Mouse (Mus musculus) splenic B cell, adult 2 months (primary cell): ENCODE data around the gene Pccb.

Source experiments
- DNase-seq: peaks from one replicate; pipeline ENCODE4 v3.0.0-alpha.2; 2011; ENCODE audit warnings: low read depth, low spot score
- H3K27me3 ChIP-seq: 2 replicates; pipeline ENCODE4 v1.6.1; 2012; ENCODE audit warnings: mild to moderate bottlenecking, low read length, moderate library complexity, mixed read lengths; ENCODE audit not compliant: control insufficient read depth, poor library complexity, insufficient read depth, severe bottlenecking
- H3K36me3 ChIP-seq: 2 replicates; pipeline ENCODE4 v1.6.1; 2012; ENCODE audit warnings: mild to moderate bottlenecking, low read length, moderate library complexity, mixed read lengths; ENCODE audit not compliant: control insufficient read depth, poor library complexity, insufficient read depth, severe bottlenecking

The Pccb gene

GRCm38 (mm10) chr9:100984381-100985310, 50.1 kb downstream of the Pccb start:
- no peaks in the 10 kb centered on the region for H3K27me3 ChIP-seq
- H3K36me3 ChIP-seq: no peaks in the 10 kb centered on the region
- no peak for DNase-seq

DNA sequence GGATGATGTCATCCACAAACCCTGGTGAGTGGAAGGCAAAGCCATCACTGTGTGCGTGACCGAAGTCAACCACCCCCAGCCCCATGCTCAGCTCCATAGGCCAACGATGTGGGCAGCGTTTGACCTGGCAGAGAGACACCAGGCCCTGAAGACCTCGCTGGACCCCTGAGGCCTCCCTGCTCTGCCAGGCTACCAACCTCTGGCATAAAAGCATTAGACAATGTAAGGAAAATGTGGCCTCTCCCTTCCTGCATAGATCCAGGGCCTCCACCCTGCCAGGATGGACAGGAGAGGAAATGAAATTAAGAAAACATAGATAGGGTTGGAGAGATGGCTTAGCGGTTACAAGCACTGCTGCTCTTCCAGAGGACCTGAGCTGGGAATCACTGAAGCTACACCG, 51.9 kb downstream of the Pccb start:
- Histone ChIP-seq H3K27me3 (no peaks in the 10 kb centered on the region), H3K36me3 (no peaks in the 10 kb centered on the region)

GRCm38 (mm10) chr9:100979260-100979659, 55.4 kb downstream of the Pccb start:
- H3K36me3 ChIP-seq: no peaks in the 10 kb centered on the region
- no peaks in the 10 kb centered on the region for H3K27me3 ChIP-seq
- no peak for DNase-seq

More for the DNA sequence above, 51.9 kb downstream of the Pccb start:
- DNase-seq: no peak

- Histone ChIP-seq H3K27me3 (no peaks in the 10 kb centered on the region), H3K36me3 (no peaks in the 10 kb centered on the region)
- DNase-seq: no peak
Observed at GRCm38 (mm10) chr9:100978666-100979065, 56.0 kb downstream of the Pccb start.

DNA sequence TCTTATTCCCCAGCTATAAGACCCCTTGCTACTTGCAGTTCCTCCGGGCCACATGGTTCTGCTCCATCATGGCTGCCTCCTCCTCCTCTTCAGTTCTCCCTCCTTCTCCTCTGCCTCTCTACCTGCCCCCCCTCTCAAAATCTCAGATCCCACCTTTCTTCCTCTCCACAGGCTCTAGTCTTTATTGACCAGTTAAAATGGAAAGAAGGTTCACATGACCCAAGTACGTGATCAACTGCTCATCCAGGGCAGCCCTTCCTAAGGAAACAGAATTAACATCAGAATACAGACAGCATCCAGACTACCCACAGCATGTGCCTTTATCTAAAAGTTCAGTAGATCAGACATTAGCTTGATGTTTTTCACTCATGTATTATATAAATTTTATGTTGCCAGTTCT, 65.2 kb downstream of the Pccb start:
- no peaks in the 10 kb centered on the region for H3K27me3 ChIP-seq
- no peaks in the 10 kb centered on the region for H3K36me3 ChIP-seq
- no peak for DNase-seq

DNA sequence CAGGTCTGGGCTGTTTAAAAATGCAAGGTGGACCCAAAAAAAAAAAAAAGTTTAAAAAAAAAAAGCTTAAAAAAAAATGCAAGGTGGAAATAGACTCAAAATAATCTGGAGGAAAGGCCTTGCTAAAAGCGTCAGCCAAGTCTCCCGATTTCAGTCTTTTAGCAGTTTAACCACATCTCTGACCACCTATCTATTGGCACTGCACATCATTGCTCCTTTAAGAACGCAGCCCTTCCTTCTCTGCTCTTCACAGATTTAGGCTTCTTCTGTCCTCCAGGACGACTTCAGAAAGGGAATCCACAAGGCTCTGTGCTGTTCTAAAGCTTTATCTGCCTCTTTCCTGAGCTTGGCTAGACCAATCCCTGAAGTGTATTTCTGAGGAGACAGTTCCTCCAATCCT, 70.6 kb downstream of the Pccb start:
- DNase-seq: no peak
- H3K36me3 ChIP-seq: no peaks in the 10 kb centered on the region
- no peaks in the 10 kb centered on the region for H3K27me3 ChIP-seq

- 0 out of 2 replicates have a peak, but pooled peaks cover 3% of the 10 kb centered on the region for H3K36me3 ChIP-seq
- DNase-seq: no peak
Observed at GRCm38 (mm10) chr9:100963428-100963912, 71.2 kb downstream of the Pccb start.

DNA sequence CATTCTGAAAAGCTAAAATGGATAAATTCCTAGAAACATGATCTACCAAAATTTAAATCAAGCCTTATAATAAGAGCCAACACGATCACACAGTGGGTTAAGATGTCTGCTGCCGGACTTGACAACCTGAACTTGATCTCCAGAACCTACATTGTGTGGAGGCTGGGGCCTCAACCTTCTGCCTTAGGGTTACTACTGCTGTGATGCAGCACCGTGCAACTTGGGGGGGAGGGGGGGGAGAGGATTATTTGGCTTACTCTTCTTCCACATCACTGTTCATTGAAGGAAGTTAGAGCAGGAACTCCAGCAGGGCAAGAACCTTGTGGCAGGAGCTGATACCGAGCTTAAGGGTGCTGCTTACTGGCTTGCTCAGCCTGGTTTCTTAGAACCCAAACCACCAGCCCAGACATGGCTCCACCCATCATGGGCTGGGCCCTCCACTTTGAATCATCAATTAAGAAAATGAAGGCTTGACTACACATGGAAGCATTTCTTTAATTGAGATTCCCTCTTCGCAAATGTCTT, 71.7 kb downstream of the Pccb start:
- no peak for DNase-seq
- Histone ChIP-seq H3K27me3 (no peaks in the 10 kb centered on the region), H3K36me3 (0 out of 2 replicates have a peak, but pooled peaks cover 6% of the 10 kb centered on the region)

More at GRCm38 (mm10) chr9:100963428-100963912, 71.2 kb downstream of the Pccb start:
- no peaks in the 10 kb centered on the region for H3K27me3 ChIP-seq

GRCm38 (mm10) chr9:100951481-100951880, 83.2 kb downstream of the Pccb start:
- H3K27me3 ChIP-seq: no peaks in the 10 kb centered on the region

DNA sequence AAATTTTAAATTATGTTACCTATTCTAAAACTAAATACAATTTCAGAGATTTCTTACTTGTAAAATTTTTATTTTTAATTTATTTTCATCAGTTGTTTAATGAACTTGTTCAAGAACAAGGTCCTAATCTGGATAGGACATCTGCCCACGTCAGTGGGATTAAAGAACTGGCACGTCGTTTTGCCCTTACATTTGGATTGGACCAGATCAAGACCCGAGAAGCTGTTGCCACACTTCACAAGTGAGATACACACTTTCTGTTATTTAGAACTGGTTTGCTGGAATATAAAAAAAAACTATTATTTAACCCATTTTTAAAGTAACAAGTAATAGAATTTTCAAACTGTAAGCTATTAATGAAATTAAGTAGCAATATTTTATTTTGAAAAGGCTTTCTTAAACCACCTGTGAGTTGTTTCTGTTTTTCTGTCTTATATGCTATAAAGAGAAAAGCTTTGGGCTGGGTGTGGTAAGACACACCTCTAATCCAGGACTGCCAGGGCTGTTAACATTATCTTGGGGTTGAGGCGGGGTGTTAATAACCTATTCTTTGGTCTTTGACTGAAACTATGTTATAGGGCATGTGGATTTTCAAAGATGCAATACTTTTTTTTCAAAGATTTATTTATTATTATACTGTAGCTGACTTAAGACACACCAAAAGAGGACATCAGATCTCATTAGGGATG, 89.9 kb downstream of the Pccb start:
- DNase-seq: no peak
- no peaks in the 10 kb centered on the region for H3K36me3 ChIP-seq
- no peaks in the 10 kb centered on the region for H3K27me3 ChIP-seq

More at GRCm38 (mm10) chr9:100951481-100951880, 83.2 kb downstream of the Pccb start:
- H3K36me3 ChIP-seq: peaks cover 4% of the 10 kb centered on the region; the same call in 1 of the 2 replicates
- peak; percentile 79 for DNase-seq

GRCm38 (mm10) chr9:100942042-100942441, 92.7 kb downstream of the Pccb start:
- Histone ChIP-seq H3K27me3 (no peaks in the 10 kb centered on the region), H3K36me3 (no peaks in the 10 kb centered on the region)
- no peak for DNase-seq
